Comparison of ENCODE assay signal across 8 mouse cellular contexts in the genomic region with DNA sequence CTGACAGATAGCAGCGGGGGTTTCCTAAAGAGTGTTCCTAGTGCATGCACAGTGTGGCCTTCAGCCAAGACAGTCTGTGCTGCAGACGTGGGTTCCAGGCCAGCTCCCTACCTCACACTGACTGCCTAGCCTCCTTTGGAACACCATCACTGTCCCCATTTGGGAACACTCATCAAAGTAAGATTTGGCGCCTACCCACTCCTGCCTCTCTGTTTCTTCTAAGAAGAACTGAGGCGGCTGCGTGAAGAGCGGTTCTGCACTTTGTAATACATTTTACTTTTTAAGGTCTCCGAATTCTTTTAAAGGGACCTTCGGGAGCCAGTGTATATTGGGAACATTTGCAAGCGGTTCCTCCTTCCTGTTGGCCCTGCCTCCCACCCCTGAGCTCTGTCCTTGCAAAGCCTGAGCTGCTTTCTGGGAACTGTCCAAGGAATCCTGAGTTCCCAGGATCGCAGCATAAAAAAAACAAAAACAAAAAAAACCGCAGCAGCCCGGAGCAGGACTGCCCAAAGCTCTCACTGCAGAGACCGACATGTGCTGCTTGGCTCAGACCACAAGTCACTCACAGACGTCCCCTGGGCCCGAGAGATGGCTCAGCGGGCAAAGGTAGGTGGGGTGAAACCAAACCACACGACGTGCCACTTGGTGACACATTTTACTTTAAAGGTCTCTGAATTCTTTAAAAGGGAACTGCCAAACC. TPM values are rescaled to one million over a fixed set of nuclear protein-coding genes. Genes with fewer than 3 reads are reported as not detected.
DNase-seq lines count a peak whose midpoint lies in the region; ATAC-seq and TF ChIP-seq lines count a peak whose summit lies in the region.
"Had no signal": no experiment of that assay in that cellular context is flagged by ENCODE, and none has a peak within 500 bp of the region (broad histone marks: within the 10 kb centered on the region; RNA-seq: fewer than 3 reads in every experiment).

No protein-coding gene starts in this region.

- H3K36me3 ChIP-seq in limb, embryonic 12.5 days: no peaks in the 10 kb centered on the region
- no peaks in the 10 kb centered on the region for H3K36me3 ChIP-seq in limb, embryonic 10.5 days

- H3K4me1 ChIP-seq in limb, embryonic 12.5 days (replicated peaks): peaks cover 67% of the 10 kb centered on the region
- peaks cover 67% of the 10 kb centered on the region for H3K4me1 ChIP-seq in limb, embryonic 10.5 days
- H3K4me1 ChIP-seq in cortical plate, adult 2 months (ENCODE audit: control insufficient read depth, insufficient read depth, low read length): no peaks in the 10 kb centered on the region; the same call in 1 of the 2 replicates

- H3K9me3 ChIP-seq in limb, embryonic 12.5 days: no peaks in the 10 kb centered on the region
- H3K9me3 ChIP-seq in limb, embryonic 10.5 days (replicated peaks): no peaks in the 10 kb centered on the region

- no peak for DNase-seq in limb, embryonic 10.5 days (ENCODE audit: low spot score)
- peak; percentile 22 for DNase-seq in R1 (ENCODE audit: low read depth, low spot score)
- peak; percentile 65 for DNase-seq in kidney, adult 11 months
- no peak for DNase-seq in layer of hippocampus, postnatal 10 days (ENCODE audit: low spot score in 2 of 2)

- peaks cover 2% of the 10 kb centered on the region; the same call in 1 of the 2 replicates for H3K27me3 ChIP-seq in limb, embryonic 12.5 days
- H3K27me3 ChIP-seq in limb, embryonic 10.5 days (ENCODE audit: low read depth, poor library complexity, severe bottlenecking): peaks cover 10% of the 10 kb centered on the region

- WGBS in limb, embryonic 12.5 days: 40% methylated on average over 18 of the region's 18 CpGs
- WGBS in limb, embryonic 10.5 days: 47% methylated on average over 18 of the region's 18 CpGs

- no peak for ATAC-seq in limb, embryonic 12.5 days (ENCODE audit: insufficient number of reproducible peaks, insufficient read depth, low FRiP score, low TSS enrichment, low read depth)
- peak; percentile 38 for ATAC-seq in megakaryocyte, adult 5-6 weeks (ENCODE audit: poor library complexity, severe bottlenecking)

- peak overlapping the region; percentile 20; the same call in 1 of the 2 replicates for H3K4me2 ChIP-seq in limb, embryonic 12.5 days

- no peak overlapping the region for H3K9ac ChIP-seq in limb, embryonic 12.5 days (replicated peaks)

- H3K4me3 ChIP-seq in limb, embryonic 12.5 days (replicated peaks): no peak overlapping the region
- H3K4me3 ChIP-seq in limb, embryonic 10.5 days: no peak overlapping the region
- H3K4me3 ChIP-seq in cortical plate, adult 2 months (ENCODE audit: insufficient read depth, low read length): no peak overlapping the region
- H3K4me3 ChIP-seq: erythroblast, embryonic 14.5 days had no signal

- peak overlapping the region; percentile 12; the same call in 1 of the 2 replicates for H3K27ac ChIP-seq in limb, embryonic 12.5 days
- no peak overlapping the region for H3K27ac ChIP-seq in limb, embryonic 10.5 days
- H3K27ac ChIP-seq in cortical plate, adult 2 months (ENCODE audit: insufficient read depth, low read length): peak overlapping the region; percentile 41

- no peak for TF ChIP-seq POLR2A in cortical plate, adult 2 months (IDR thresholded peaks at IDR 0.05; ENCODE audit: extremely low read depth, insufficient read depth, low read length)

- no peak for TF ChIP-seq CTCF in cortical plate, adult 2 months (IDR thresholded peaks at IDR 0.05; ENCODE audit: extremely low read depth, insufficient read depth, low read length)

RNA-seq across cellular contexts. Expression of a gene that starts 6.4 kb away (rescaled TPM):
- polyA plus RNA-seq in limb, embryonic 12.5 days (2016; fragmentation: Nextera tagmentation; extraction: Ambion mirVana): 16.9 and 17.1 TPM in 2 replicates
- 7.0 and 10.8 TPM in 2 replicates for polyA plus RNA-seq in limb, embryonic 10.5 days (2016; fragmentation: Nextera tagmentation; extraction: Ambion mirVana)
- polyA plus RNA-seq in cortical plate, adult 2 months (2012; rRNA removed): 8.4 and 9.7 TPM in 2 replicates
- 16.8 and 18.7 TPM in 2 replicates for total RNA-seq in megakaryocyte, adult 5-6 weeks (2015)
- 13.5 and 18.7 TPM in 2 replicates for total RNA-seq in megakaryocyte, adult 5-6 weeks (2017)
- total RNA-seq in layer of hippocampus, postnatal 10 days (2021): 1 to 10 TPM; 7.7 TPM

Comparison
In these comparisons a context has a peak if more than half of its experiments do, and no peak if none do; other contexts are left out.
1. DNase-seq: peak in R1 (single experiment) and kidney, adult 11 months (single experiment); none in limb, embryonic 10.5 days (single experiment) and layer of hippocampus, postnatal 10 days (0 of 2).